Mouse (Mus musculus): Measurements from ENCODE around the gene Trmt6. TPM values are rescaled to one million over a fixed set of nuclear protein-coding genes. Genes with fewer than 3 reads are reported as not detected.

Gene Trmt6
- polyA plus RNA-seq, 1 experiment, result not detected

GRCm38 (mm10) chr2:132846407-132847358 lies 30.8 kb upstream of the Trmt6 start, which contains the start of gene Crls1:
Crls1 (plus strand) TSS chr2:132846666.
- TF ChIP-seq CTCF (IDR thresholded peaks at IDR 0.05; ENCODE audit: insufficient read depth, low read depth, low read length), result peak; percentile 98
- peak; percentile 79 for TF ChIP-seq POLR2A (IDR thresholded peaks at IDR 0.05; ENCODE audit: insufficient read depth, low read depth, low read length)
- Histone ChIP-seq H3K4me3 (ENCODE audit: insufficient read depth, low read depth, low read length) (peak within 1 kb of the TSS; percentile 95), H3K27ac (ENCODE audit: insufficient read depth, low read depth, low read length) (0 out of 2 replicates have a peak within 1 kb of the TSS, but pooled peaks have one; percentile 23), H3K4me1 (ENCODE audit: control insufficient read depth, insufficient read depth, low read length) (peaks cover 14% of the 10 kb centered on the region)
- WGBS, result 6% methylated on average over 96 of the region's 96 CpGs

- TF ChIP-seq CTCF (IDR thresholded peaks at IDR 0.05; ENCODE audit: insufficient read depth, low read depth, low read length), result no peak
- no peak for TF ChIP-seq POLR2A (IDR thresholded peaks at IDR 0.05; ENCODE audit: insufficient read depth, low read depth, low read length)
- 95% methylated on average over 4 of the region's 4 CpGs for WGBS
- H3K27ac ChIP-seq (ENCODE audit: insufficient read depth, low read depth, low read length), result no peak overlapping the region
- no peaks in the 10 kb centered on the region for H3K4me1 ChIP-seq (ENCODE audit: control insufficient read depth, insufficient read depth, low read length)
- no peak overlapping the region for H3K4me3 ChIP-seq (ENCODE audit: insufficient read depth, low read depth, low read length)
Measured at GRCm38 (mm10) chr2:132841071-132841470, 25.2 kb upstream of the Trmt6 start.

- H3K27ac ChIP-seq (ENCODE audit: insufficient read depth, low read depth, low read length), result no peak overlapping the region
- no peaks in the 10 kb centered on the region for H3K4me1 ChIP-seq (ENCODE audit: control insufficient read depth, insufficient read depth, low read length)
- WGBS, result 89% methylated on average over 2 of the region's 2 CpGs
- no peak for TF ChIP-seq CTCF (IDR thresholded peaks at IDR 0.05; ENCODE audit: insufficient read depth, low read depth, low read length)
- TF ChIP-seq POLR2A (IDR thresholded peaks at IDR 0.05; ENCODE audit: insufficient read depth, low read depth, low read length), result no peak
- H3K4me3 ChIP-seq (ENCODE audit: insufficient read depth, low read depth, low read length), result no peak overlapping the region
Measured at GRCm38 (mm10) chr2:132802976-132803375, 12.9 kb downstream of the Trmt6 start.

GRCm38 (mm10) chr2:132794204-132794586 lies 21.7 kb downstream of the Trmt6 start:
- 88% methylated on average over 7 of the region's 7 CpGs for WGBS
- Histone ChIP-seq H3K4me3 (ENCODE audit: insufficient read depth, low read depth, low read length) (no peak overlapping the region), H3K27ac (ENCODE audit: insufficient read depth, low read depth, low read length) (no peak overlapping the region), H3K4me1 (ENCODE audit: control insufficient read depth, insufficient read depth, low read length) (no peaks in the 10 kb centered on the region)
- no peak for TF ChIP-seq CTCF (IDR thresholded peaks at IDR 0.05; ENCODE audit: insufficient read depth, low read depth, low read length)
- no peak for TF ChIP-seq POLR2A (IDR thresholded peaks at IDR 0.05; ENCODE audit: insufficient read depth, low read depth, low read length)

GRCm38 (mm10) chr2:132793441-132794203 lies 22.2 kb downstream of the Trmt6 start:
- no peaks in the 10 kb centered on the region for H3K4me1 ChIP-seq (ENCODE audit: control insufficient read depth, insufficient read depth, low read length)
- H3K27ac ChIP-seq (ENCODE audit: insufficient read depth, low read depth, low read length), result no peak overlapping the region
- 87% methylated on average over 19 of the region's 19 CpGs for WGBS
- TF ChIP-seq POLR2A (IDR thresholded peaks at IDR 0.05; ENCODE audit: insufficient read depth, low read depth, low read length), result no peak
- no peak for TF ChIP-seq CTCF (IDR thresholded peaks at IDR 0.05; ENCODE audit: insufficient read depth, low read depth, low read length)
- no peak overlapping the region for H3K4me3 ChIP-seq (ENCODE audit: insufficient read depth, low read depth, low read length)

- H3K4me3 ChIP-seq (ENCODE audit: insufficient read depth, low read depth, low read length), result no peak overlapping the region
- WGBS, result 76% methylated on average over 6 of the region's 6 CpGs
- TF ChIP-seq POLR2A (IDR thresholded peaks at IDR 0.05; ENCODE audit: insufficient read depth, low read depth, low read length), result no peak
- no peak for TF ChIP-seq CTCF (IDR thresholded peaks at IDR 0.05; ENCODE audit: insufficient read depth, low read depth, low read length)
- H3K4me1 ChIP-seq (ENCODE audit: control insufficient read depth, insufficient read depth, low read length), result peaks cover 7% of the 10 kb centered on the region
- no peak overlapping the region for H3K27ac ChIP-seq (ENCODE audit: insufficient read depth, low read depth, low read length)
Measured at GRCm38 (mm10) chr2:132784039-132784438, 31.8 kb downstream of the Trmt6 start.

GRCm38 (mm10) chr2:132781439-132782068 lies 34.3 kb downstream of the Trmt6 start:
- H3K27ac ChIP-seq (ENCODE audit: insufficient read depth, low read depth, low read length), result peak overlapping the region; percentile 98
- under 1% methylated on average over 40 of the region's 41 CpGs for WGBS
- peaks cover 5% of the 10 kb centered on the region; the same call in 1 of the 2 replicates for H3K4me1 ChIP-seq (ENCODE audit: control insufficient read depth, insufficient read depth, low read length)
- peak overlapping the region; percentile 88 for H3K4me3 ChIP-seq (ENCODE audit: insufficient read depth, low read depth, low read length)
- no peak for TF ChIP-seq CTCF (IDR thresholded peaks at IDR 0.05; ENCODE audit: insufficient read depth, low read depth, low read length)
- peak; percentile 95 for TF ChIP-seq POLR2A (IDR thresholded peaks at IDR 0.05; ENCODE audit: insufficient read depth, low read depth, low read length)

- TF ChIP-seq POLR2A (IDR thresholded peaks at IDR 0.05; ENCODE audit: insufficient read depth, low read depth, low read length), result no peak
- no peak for TF ChIP-seq CTCF (IDR thresholded peaks at IDR 0.05; ENCODE audit: insufficient read depth, low read depth, low read length)
- Histone ChIP-seq H3K4me3 (ENCODE audit: insufficient read depth, low read depth, low read length) (peak within 1 kb of the TSS; percentile 88), H3K27ac (ENCODE audit: insufficient read depth, low read depth, low read length) (peak within 1 kb of the TSS; percentile 98), H3K4me1 (ENCODE audit: control insufficient read depth, insufficient read depth, low read length) (peaks cover 3% of the 10 kb centered on the region; the same call in 1 of the 2 replicates)
- 3% methylated on average over 4 of the region's 4 CpGs for WGBS
Measured at GRCm38 (mm10) chr2:132780978-132781377, 34.9 kb downstream of the Trmt6 start, which contains the start of gene Chgb. Chgb (plus strand) TSS chr2:132781278.

Data from olfactory bulb, adult 2 months (tissue).